Mouse (Mus musculus): ENCODE measurements around the gene Spata21.

Gene Spata21

DNA sequence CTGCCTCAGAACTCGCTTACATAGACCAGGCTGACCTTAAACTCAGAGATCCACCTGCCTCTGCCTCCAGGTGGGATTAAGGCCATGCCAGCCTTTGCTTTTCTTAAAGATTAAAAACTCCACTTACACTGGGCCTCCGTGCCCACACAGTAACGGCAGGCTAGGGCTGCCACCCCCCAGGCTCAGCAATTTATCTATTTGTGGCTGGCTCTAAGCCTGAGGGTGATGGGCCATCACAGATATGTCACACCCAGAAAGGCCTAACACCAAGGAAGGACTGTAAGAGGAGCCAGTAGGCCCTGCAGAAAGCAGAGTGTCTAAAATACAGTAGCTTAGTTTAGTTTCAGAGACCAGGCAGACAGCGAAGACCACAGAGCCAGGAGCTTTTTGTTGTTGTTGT, 14.0 kb upstream of the Spata21 start:
- in situ Hi-C loops (cut with MboI, MseI), result no loop called here

DNA sequence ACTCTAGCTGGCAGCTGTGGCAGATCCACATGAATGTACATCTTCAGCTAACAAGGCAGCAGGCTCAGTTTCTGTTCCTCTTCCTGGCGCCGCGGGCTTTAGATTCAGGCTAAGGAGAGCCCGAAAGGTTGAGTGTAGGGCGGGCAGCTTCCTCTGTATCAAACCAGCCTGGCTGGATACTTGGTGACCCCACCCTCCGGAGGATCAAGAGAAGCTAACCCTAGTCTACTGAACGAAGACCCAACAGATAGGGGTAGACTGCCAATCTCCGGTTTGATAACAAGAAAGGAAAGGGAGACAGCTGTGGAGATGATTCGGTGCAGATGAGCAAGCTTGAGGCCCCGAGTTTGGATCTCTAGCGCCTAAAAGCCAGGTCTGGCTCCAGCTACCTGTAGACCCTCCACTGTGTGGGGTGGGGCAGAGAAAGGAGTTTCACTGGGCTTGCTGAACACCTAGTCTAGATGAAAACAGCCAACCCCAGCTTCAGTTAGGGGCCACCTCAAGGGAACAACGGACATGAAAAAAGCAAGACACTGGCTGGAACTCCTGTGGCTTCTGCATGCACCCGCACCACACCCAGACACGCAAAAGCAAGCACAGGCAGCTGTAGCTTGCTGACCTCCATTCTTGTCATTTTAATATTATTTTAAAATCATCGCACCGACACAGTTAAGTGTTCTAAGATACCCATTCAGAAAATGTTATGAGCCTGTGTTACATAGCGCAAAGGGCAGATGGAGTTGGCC, 11.2 kb upstream of the Spata21 start:
- in situ Hi-C loops (cut with MboI, MseI), result no loop called here

DNA sequence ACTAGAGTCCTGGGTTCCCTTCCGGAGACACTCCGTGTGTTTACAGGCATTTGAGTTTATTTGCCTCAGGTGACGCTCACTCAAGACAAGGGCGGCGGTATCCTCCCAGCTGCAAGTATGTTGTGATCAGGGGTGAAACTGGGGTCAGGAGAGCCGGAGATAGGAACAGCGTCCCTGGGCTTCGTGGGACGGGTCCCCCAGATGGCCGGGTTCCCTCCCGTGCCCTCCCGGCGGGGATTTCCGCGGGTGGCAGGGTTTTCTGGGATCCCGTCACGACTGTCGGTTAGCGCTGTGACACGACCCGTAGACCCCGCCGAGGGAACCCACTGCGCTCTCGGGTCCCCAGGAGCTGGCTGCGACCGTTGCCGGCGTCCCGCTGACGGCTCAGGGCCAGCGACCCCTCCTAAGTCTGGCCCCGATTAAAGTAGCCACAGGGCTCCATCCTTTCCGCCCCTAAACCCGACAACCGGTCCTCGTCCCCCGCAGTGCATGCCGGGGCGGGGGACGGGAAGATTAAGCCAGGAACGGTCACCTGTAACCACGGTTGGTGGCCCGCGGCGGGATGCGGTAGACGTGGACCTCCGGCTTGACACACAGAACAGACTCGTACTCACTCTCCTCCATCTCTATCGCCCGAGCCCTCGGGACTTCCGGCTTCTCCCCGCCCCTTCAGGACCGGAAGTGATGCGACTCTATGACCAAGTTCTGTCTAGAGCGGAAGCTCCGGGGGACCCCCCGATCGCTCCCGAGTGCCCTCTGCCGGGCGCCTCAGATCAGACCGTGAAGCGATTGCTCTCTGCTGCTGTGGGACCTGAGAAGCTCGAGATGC, 10.2 kb upstream of the Spata21 start, which contains the start of gene Necap2:
Gene Necap2 (minus strand): TSS at position 677 of the 829 bp plus-strand sequence.
- in situ Hi-C loops (cut with MboI, MseI), result no loop called here

DNA sequence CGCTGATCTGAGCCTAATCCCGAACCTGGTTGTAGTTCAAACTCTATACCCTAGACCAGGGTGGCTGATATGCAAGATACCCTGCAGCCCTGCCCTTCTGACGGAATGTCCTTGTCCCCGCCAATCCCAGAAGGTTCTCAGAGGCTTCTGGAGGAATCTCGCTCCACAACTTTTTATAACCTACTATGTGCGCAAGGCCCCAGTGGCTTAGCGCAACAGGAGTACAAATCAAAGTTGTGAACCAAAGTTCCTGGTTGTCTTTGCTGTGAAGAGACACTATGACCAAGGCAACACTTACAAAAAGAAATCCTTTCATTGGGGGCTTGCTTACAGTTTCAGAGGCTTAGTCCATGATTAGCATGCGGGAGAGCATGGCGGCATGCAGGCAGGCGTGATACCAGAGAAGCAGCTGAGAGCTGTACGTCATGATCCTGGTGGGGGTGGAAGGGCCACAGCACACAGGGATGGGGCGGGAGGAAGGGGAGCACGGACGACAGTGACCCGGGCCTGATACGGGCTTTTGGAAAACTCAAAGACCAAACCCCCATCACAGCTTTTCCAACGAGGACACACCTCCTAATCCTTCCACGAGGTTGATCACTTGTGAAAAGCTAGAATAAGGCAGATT, 9.5 kb upstream of the Spata21 start:
- in situ Hi-C loops (cut with MboI, MseI), result no loop called here

DNA sequence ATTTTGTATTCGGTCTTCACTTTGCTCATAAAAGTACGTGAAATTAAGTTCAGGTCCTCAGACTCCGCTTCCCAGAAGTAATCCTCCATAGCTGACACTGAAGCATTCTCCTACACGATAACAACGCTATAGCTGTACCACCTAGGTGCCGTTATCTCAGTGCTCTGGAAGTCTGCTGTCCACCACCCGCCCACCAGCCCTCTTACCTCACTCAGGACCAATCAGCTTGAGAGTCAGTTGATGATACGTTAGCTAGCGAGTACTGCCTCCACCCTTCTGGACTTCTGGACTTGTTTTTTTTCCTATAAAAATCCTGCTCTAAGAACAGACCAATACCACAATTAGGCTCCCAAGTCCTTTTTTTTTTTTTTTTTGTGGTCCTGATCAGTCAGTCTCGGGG, 1.3 kb upstream of the Spata21 start:
- in situ Hi-C loops (cut with MboI, MseI), result no loop called here

DNA sequence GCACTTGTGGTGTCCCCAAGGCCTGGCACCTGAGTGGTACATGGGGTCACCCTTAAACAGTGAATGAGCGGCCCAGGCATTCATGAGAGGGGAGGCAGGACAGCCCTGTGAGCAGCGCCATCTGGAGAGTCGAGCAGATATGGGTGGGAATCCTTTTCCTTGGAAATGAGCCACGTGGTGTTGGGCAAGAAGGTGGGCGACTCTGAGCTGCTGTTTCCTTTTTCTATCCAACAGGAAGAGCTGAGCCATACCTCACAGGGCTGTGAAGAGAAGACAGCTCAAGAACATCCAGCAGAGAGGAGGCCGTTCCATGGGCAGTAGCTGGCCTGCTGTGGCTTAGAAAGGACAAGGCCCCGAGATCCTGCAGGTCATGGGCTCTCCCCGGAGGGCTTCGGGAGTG, 581 bp downstream of the Spata21 start:
- in situ Hi-C loops (cut with MboI, MseI), result no loop called here

DNA sequence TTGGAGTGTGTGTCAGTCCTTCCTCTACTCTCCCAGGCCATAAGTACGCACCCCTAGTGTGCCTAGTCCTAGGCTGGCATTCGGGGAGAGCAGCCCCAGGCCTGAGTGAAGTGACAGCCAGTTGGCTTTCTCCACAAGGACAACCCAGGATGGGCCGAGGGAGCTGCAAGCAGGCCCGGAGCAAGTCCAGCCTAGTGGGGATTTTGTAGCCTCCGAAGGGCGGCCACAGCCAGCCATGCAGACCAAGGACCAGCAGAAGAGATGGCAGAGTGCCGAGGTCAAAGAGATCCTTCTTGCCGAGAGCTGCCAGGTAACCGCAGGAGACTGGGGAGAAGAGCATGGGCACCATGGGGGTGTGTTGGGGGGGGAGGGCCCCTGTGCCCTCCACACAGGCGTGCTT, 6.9 kb downstream of the Spata21 start:
- in situ Hi-C loops (cut with MboI, MseI), result no loop called here

DNA sequence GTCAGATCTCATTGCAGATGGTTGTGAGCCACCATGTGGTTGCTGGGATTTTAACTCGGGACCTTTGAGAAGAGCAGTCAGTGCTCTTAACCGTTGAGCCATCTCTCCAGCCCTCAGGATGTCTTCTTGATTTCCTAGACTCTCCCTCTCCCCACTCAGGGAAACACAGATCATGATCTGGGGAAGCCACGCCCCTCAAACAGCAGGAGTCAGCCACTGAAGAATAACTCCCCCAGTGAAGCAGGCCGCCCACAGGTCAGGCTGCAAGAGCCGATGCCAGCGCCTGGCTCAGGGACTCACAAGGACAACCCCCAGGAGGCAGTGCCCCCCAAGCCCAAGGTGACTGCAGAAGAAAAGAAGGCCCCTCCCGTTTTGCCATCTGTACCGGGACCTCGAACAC, 8.6 kb downstream of the Spata21 start:
- in situ Hi-C loops (cut with MboI, MseI), result no loop called here

DNA sequence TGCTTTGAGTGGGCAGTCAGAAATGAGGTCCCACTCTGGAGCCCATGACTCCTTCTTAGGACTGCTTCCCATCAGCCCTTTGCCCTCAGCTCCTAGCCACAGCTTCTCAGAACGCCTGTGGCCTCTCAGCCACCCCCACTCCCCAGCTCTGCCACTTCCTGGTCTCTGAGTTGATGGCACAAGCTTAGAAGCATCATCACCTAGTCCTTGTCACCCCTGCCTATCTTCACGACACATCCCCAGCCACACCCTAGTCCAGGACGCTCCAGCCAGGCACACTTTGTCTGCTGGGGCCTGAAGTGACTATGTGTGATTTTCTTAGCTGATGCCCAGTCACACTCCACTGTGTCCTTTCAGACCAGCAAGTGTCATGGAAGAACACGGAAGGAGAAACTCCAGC, 10.8 kb downstream of the Spata21 start:
- in situ Hi-C loops (cut with MboI, MseI), result no loop called here

DNA sequence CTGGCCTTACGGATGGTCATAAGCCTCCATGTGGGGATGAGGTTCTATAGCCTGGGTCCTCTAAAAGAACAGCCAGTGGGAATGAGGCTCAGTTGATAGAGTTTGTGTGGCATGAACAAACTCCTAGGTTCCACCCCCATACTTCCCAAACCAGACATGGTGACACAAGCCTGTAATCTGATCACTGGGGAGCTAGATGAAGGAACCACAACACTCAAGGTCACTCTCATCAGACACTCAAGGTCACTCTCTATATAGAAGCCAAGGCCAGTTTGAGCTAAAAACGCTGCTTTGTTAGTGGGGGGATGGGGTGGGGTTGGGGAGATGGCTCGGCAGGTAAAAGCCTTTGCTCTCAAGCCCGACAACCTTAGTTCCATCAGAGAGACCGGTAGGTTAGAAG, 11.8 kb downstream of the Spata21 start:
- in situ Hi-C loops (cut with MboI, MseI), result no loop called here

DNA sequence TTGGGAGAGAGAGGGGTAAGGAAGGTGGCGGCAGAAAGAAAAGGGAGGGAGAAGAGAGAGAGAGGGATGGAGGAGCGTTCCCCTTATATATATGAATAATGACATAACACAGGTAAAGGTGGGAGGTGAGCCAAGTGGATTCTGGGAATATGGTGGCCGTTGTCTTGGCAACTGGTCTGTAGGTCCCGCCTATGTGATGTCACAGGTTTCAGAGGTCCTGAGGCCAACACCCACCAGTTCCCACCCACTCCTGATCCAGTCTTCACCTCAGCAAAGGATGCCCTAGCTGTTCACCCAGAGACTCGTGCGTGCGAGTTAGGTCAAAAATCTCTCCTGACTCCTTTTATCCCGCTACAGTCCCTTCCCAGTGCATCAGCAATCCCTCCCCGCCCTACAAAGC, 13.2 kb downstream of the Spata21 start:
- in situ Hi-C loops (cut with MboI, MseI), result no loop called here

DNA sequence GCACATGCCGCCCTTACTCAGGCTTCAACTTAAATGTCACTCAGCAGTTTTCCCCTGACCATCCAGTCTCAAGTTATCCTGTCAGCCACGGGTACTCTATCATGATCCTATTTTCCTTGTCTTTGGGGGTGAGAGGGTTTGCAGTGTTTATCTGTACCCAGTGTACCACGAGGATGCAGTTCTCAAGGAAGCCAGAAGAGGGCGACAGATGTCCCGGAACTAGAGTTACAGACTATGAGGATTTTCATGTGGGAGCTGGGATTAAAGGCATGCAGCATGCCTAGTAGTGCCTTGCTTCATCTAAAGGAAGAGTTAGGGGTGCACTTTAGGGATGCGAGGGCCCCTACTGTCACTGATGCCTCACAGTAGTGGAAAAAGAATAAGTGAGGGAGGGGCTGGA, 13.7 kb downstream of the Spata21 start:
- in situ Hi-C loops (cut with MboI, MseI), result no loop called here

DNA sequence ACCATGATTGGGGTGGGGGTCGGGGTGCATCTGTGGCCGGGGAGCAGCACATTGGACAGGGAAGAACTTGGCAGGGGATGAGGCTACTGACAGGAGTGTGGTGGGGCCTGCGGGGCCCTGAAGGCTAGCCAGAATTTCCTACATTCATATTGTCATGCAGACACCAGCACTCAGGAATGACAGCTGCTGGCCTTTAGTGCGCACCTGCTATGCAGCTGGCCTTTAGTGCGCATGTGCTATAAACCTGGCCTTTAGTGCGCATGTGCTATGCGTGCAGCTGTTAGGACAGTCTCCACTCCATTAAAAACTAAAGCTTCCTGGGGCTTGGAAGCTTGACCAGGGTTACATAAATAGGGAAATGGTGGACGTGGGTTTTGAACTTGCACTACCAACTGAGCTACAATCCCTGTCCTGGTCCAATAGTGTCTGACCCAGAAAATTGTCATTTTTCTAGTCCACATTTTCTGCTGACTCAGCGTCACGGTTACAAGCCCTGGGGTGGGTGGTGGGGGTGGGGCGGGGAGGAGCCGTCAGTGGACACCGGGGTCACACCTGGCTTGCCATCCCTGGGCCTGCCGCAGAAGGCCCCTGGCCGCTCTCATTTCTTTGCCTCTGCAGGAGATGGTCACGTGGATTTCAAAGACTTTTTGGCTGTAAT, 18.5 kb downstream of the Spata21 start:
- in situ Hi-C loops (cut with MboI, MseI), result no loop called here

DNA sequence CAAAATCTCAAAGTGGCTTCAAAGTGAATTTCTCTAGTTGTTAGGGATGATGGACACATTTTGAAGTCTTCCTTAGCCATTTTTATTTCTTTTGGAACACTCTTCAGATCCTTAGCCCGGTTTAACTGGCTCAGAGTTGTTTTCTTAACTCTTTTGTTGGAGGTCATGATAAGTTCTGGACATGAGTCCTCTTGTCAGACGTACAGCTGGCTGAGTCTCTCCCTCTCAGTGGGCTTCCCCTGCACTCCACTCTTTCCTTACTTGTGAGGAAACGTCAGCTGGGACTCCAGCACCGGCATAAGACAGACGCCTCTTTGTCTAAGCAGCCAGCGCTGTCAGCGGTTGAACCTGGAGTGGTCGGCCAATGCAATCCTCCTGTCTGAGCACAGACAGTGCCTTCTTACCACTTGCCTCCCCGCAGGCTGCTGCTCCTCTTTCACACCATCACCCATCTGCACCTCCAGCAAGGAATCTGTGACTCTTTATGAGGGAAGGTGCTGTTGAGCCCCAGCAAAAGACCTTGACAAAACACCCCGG, 20.1 kb downstream of the Spata21 start:
- in situ Hi-C loops (cut with MboI, MseI), result no loop called here

DNA sequence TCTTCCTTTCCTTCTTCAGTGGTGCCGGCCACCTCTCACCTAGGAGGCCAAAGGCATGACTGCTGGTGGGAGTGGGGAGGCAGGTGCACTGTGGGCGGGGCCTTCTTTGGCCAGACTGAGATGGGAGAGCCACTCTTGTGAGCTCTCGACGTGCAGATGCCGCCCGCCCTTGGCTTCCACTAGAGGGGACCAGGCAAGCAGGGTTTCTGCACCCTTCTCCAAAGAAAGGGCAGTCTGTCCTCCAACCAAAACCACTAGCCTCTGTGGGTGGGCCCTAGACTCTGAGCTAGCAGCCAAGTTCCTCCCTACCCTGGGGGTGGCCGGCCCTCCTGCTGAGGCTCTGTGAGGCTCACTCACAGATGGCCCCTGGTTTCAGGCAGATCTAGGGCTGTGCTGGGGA, 25.7 kb downstream of the Spata21 start:
- in situ Hi-C loops (cut with MboI, MseI), result no loop called here

DNA sequence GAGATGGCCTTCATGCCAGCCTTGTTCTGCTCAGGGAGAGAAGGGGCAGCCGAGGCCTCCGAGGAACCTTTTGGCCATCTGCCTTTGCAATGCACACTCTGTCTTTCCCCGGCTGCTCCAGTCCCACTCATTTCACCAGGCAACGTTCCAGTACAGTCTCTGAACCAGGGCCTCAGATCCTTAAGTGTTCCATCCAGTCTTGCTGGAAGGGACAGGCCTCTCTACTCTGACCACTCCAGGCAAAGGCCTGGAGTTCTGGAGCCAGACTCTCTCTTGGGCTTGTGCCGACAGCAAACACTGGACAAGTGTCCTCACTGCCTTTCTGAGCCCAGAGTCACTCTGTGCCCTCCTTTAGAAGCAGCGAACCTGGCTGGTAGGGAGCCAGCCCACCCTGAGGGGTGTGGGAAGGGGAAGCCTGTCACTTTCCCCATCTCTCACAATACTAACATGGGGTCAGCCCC, 26.4 kb downstream of the Spata21 start:
- in situ Hi-C loops (cut with MboI, MseI), result no loop called here

DNA sequence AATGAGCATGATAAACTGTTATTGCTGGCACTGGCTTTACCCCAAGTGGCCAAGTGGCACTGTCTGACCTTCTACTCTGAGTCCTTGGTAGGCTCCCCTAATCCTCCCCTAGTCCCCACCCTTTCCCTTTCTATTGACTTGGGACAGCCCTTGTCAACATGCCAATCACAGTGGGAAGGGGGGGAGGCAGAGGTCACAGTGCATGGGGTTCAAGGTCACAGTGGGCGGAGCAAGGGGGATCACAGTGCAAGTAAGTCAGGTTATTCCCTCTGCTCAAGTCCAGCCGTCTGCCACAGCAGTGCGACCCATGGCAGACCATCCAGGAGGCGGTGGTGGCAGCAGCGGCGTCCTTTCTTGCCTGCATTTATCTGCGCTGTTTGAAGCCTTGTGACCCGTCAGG, 27.3 kb downstream of the Spata21 start:
- in situ Hi-C loops (cut with MboI, MseI), result no loop called here

DNA sequence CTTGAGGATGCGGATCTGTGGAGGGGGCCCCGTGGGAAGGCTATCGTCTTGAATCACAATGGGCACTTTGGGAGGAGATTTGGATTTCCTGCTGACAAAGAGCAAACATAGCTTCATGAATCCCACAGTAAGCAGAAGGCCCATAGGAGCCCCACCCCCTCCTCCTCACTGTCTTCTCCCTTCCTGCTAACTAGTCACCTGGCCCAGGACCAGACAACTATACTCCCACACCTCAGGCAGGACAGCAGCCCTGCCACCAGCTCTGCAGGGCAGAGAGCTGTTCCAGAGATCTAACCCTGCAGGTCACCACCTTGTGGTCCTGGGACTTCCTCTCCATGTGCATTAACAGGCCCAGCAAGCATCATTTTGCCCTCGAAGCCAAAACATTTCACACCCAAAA, 30.6 kb downstream of the Spata21 start:
- in situ Hi-C loops (cut with MboI, MseI), result no loop called here

DNA sequence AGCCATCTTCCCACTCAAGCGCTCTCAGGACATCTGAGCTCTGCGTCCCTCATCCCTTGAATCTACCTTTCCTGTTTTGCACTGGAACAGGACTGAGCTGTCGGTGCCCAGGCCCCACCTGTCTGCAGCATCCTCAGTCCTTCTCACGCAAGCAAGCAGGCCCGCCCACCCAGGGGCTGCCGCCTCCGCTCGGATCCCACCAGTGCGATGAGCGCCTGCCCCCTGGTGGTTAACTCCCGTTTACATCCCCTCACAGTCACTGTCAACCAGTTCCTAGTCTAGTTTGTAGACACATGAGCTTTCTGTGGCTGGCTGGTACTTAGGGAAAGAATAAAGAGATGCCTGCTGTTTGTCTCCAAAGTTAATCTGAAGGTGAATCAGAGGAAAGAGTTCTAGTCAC, 32.6 kb downstream of the Spata21 start:
- in situ Hi-C loops (cut with MboI, MseI), result no loop called here

DNA sequence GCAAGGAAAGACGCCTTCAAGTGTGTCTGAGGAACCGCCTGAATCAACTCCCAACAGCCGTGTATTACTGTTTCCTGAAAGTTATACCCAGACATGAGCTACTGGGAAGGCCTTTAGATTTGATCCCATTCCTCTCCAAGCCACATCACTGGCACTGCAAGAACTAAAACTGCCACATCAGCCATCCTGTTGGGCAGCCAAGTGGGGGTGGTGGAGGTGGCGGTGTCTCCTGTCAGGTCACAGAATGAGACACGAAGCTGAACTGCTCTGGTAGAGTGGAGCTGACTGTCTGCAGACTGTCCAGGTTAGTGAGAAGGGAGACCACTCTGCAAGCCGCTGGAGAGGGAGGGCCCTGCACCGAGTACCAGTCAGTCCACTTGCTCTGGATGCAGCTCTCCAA, 34.5 kb downstream of the Spata21 start:
- in situ Hi-C loops (cut with MboI, MseI), result no loop called here

DNA sequence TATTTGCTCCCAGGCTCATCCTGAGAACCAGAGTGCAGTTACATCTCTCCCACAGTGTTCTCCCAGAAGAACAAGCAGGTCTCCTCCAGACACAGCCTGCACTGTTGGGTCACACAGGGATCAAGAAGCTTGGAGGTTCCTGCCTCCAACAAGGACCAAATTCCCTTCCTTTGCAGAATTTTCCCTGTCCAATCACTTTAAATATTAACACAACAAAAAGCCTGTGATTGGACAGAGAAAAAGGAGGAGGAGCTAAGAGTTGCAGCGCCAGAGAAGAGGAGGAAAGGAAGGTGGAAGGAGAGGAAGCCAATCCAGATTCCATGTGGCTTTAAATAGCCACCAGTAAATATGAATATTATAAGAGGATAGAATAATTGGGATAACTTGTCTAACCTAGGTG, 34.9 kb downstream of the Spata21 start:
- in situ Hi-C loops (cut with MboI, MseI), result no loop called here

DNA sequence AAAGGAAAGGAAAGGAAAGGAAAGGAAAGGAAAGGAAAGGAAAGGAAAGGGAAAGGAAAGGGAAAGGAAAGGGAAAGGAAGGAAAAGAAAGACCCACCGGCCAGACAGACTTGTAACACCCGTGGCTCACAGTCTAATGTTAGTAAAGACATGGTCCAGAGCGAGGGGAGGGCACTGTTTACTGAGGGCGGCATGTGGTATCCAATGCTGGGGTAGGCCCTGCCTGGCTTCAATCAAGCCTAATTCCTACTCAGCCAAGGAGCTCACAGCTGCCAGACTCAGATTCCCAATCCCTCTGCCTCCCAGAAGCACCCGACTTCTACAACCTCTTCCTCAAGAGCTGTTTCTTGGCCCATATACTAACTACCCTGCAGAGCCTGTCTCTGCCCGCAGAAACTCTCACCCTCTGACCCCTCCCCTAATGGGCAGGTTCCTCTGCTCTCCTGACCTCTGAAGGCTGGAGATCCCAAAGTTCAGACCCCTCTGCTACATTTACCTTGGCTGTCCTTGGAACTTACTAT, 41.1 kb downstream of the Spata21 start:
- in situ Hi-C loops (cut with MboI, MseI), result no loop called here

Data from T-helper 1 cell (primary cell).